Mouse (Mus musculus) ES-E14 (cell line): ENCODE measurements around the gene Yap1.

Source experiments
- CHD2 ChIP-seq: IDR thresholded peaks from 2 replicates; pipeline ENCODE4 v1.6.1; 2014; ENCODE audit warnings: mild to moderate bottlenecking, low read depth, low read length, inconsistent platforms
- HCFC1 ChIP-seq: IDR thresholded peaks from 2 replicates; pipeline ENCODE4 v1.6.1; 2012; ENCODE audit warnings: low read length, inconsistent platforms, borderline replicate concordance; ENCODE audit not compliant: insufficient read depth
- MAFK ChIP-seq: IDR thresholded peaks from 2 replicates; pipeline ENCODE4 v1.6.1; 2014; ENCODE audit warnings: mild to moderate bottlenecking, low read depth, low read length, inconsistent platforms; ENCODE audit not compliant: insufficient read depth
- ZC3H11A ChIP-seq: IDR thresholded peaks from 2 replicates; pipeline ENCODE4 v1.6.1; 2012; ENCODE audit warnings: low read depth, mild to moderate bottlenecking, inconsistent platforms, low read length, borderline replicate concordance
- ZNF384 ChIP-seq: IDR thresholded peaks from 2 replicates; pipeline ENCODE4 v1.6.1; 2012; ENCODE audit warnings: low read depth, low read length, inconsistent platforms

GRCm38 (mm10) chr9:7959301-7959700 lies 45.1 kb downstream of the Yap1 start:
- TF ChIP-seq MAFK: no peak
- no peak for TF ChIP-seq CHD2
- no peak for TF ChIP-seq ZNF384
- TF ChIP-seq ZC3H11A: no peak
- TF ChIP-seq HCFC1: no peak
